34 mouse cellular contexts compared by ENCODE assay signal in the genomic region with DNA sequence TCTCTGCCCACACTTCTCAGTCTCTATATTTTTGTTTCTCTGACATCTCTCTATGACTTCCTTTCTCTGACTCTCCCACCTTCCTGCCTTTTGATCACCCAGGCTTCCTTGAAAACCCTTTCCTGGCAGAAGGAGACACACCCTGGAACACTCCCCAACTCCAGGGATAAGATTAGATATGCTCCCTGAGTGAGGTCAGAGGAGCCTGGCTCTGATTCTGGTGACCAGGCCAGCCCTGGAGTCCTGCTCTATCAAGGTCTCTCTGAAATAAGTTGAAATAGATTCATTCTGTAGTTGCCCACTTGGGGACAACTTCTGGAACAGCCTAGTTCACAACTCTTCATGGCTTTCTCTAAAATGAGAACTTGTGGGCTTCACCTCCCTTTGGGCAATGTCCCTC. TPM values are rescaled to one million over a fixed set of nuclear protein-coding genes. Genes with fewer than 3 reads are reported as not detected.
"Had no signal": no experiment of that assay in that cellular context is flagged by ENCODE, and none has a peak within 500 bp of the region (broad histone marks: within the 10 kb centered on the region; RNA-seq: fewer than 3 reads in every experiment).

No protein-coding gene starts in this region.

- H3K36me3 ChIP-seq: liver, embryonic 13.5 days; midbrain, embryonic 12.5 days; neural tube, embryonic 13.5 days had no signal

- H3K4me1 ChIP-seq: liver, embryonic 13.5 days had no signal

- H3K27ac ChIP-seq: layer of hippocampus, adult 2 months; liver, embryonic 13.5 days; midbrain, embryonic 12.5 days; neural tube, embryonic 13.5 days had no signal

- H3K9ac ChIP-seq: liver, embryonic 13.5 days; midbrain, embryonic 12.5 days; neural tube, embryonic 13.5 days had no signal

- ATAC-seq: inflammation-experienced regulatory T-cells, adult 6 months; midbrain, embryonic 16.5 days had no signal

- H3K9me3 ChIP-seq: liver, embryonic 13.5 days; midbrain, embryonic 12.5 days; neural tube, embryonic 13.5 days had no signal

- H3K4me2 ChIP-seq: liver, embryonic 13.5 days; midbrain, embryonic 12.5 days; neural tube, embryonic 13.5 days had no signal

- H3K4me3 ChIP-seq: layer of hippocampus, adult 2 months; liver, embryonic 13.5 days; midbrain, embryonic 12.5 days; myocyte; neural tube, embryonic 13.5 days had no signal

- DNase-seq: kidney, adult 18-20 months; kidney, adult 9 months; kidney, postnatal 14 days; layer of hippocampus, adult 9-11 months; liver, embryonic 13.5 days; lung, adult 2 months; lung, postnatal 14 days; lung, postnatal 4 days; right cerebral cortex, adult 18-20 months; right cerebral cortex, postnatal 14 days; right cerebral cortex, postnatal 4 days; spleen, adult 18-20 months; thymus, adult 2 months; thymus, postnatal 14 days; thymus, postnatal 4 days had no signal

RNA-seq across cellular contexts. Expression of a gene that starts 24.0 kb away (rescaled TPM):
- total RNA-seq: layer of hippocampus, adult 2 months; left cerebral cortex, adult 18-20 months; left cerebral cortex, postnatal 10 days; megakaryocyte progenitor cell, adult 5-6 weeks had no signal
- polyA plus RNA-seq: inflammation-experienced regulatory T-cells, adult 6 months; limb, embryonic 11.5 days; limb, embryonic 14.5 days; lung, embryonic 16.5 days had no signal

RNA-seq across cellular contexts. Expression of a gene that starts 50.8 kb away (rescaled TPM):
- total RNA-seq: layer of hippocampus, adult 2 months; layer of hippocampus, postnatal 25 days; left cerebral cortex, adult 18-20 months; left cerebral cortex, postnatal 10 days; left cerebral cortex, postnatal 36 days; liver, adult 2 months; megakaryocyte progenitor cell, adult 5-6 weeks; megakaryocyte-erythroid progenitor cell, adult 5-6 weeks; monocyte, adult 5-6 weeks; neutrophil, adult 5-6 weeks had no signal
- polyA plus RNA-seq: inflammation-experienced regulatory T-cells, adult 6 months; limb, embryonic 11.5 days; liver, adult 2 months; liver, embryonic 13.5 days; lung, adult 2 months; lung, embryonic 16.5 days; midbrain, embryonic 12.5 days; midbrain, embryonic 16.5 days; myocyte; neural tube, embryonic 13.5 days; stomach, embryonic 16.5 days had no signal
